Mouse (Mus musculus): ENCODE results near the gene Gm5678. TPM values are rescaled to one million over a fixed set of nuclear protein-coding genes. Genes with fewer than 3 reads are reported as not detected.
A peak's percentile ranks its signal among the peaks of the same experiment; 100 is the strongest.

The Gm5678 gene
- polyA plus RNA-seq, 1 experiment from 2014 or later: 4.3 TPM

DNA sequence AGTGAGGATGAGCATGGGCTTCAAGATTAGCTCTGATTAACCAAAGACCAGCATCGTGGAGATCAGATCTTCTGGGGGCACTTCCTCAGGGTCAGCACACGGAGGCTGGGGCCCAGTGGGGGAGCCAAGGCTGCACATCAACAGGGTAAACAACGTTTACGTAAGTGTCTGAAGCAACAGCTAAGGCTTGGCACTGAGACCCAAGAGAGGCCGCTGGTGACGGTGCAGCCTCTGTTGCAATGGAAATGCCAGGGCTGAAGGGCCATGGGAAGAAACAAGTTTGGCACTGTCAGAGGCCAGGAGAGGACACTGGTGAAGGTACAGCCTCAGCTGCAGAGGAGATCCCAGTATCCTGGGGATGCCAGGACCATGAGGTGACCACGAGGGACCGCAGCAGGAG, 34.5 kb upstream of the Gm5678 start:
- no peaks in the 10 kb centered on the region for H3K27me3 ChIP-seq
- CTCF ChIA-PET: no interaction called here
- POLR2A ChIA-PET: no interaction called here
- DNase-seq (ENCODE audit: low read depth, low spot score) (no peak), ATAC-seq (no peak)
- no peak for TF ChIP-seq CTCF (IDR thresholded peaks at IDR 0.05)
- in situ Hi-C loops (cut with MboI; ENCODE audit: low pct_unique_long_range_greater_than_20kb): no loop called here

DNA sequence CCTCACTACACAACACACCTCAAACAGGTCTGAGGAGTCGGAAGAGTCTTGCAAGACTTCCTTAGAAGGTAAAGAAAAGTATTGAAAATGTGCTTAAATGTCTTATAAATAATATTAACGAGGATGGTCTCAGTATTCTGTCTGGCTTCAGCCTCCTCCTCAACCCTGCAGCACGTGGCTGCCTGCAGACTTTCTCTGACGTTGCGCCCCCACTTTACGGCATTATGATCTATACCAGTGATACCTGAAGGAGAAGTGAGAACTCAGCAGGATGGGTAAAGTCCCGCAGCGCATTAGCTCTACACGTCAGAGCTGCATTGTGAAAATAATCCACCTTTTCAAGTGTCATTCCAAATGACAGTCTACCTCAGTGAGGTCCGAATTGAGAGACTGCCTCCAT, 33.4 kb upstream of the Gm5678 start:
- in situ Hi-C loops (cut with MboI; ENCODE audit: low pct_unique_long_range_greater_than_20kb): no loop called here
- DNase-seq (ENCODE audit: low read depth, low spot score): no peak
- CTCF ChIA-PET: no interaction called here
- no peak for TF ChIP-seq CTCF (IDR thresholded peaks at IDR 0.05)
- POLR2A ChIA-PET: no interaction called here
- no peak for ATAC-seq
- no peaks in the 10 kb centered on the region for H3K27me3 ChIP-seq

DNA sequence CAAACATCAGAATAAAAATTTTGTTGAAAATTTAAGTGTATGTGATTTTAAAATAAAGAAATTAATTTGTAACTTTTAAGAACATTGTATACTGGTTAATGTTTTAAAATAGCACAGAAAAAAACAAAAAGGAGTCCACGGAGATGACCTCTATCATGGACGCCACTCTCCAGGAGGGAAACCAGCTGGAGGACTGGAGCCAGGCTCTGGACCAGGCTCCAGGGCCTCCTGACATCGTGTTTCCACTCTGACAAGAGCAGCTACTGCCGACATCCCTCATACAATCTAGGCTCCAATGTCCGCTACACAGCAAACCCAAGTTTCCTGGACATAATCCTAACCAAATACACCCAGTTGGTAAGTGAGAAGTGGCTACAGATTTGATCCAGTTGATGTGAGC, 32.1 kb upstream of the Gm5678 start:
- ATAC-seq (no peak), DNase-seq (ENCODE audit: low read depth, low spot score) (no peak)
- H3K27me3 ChIP-seq: no peaks in the 10 kb centered on the region
- no peak for TF ChIP-seq CTCF (IDR thresholded peaks at IDR 0.05)
- in situ Hi-C loops (cut with MboI; ENCODE audit: low pct_unique_long_range_greater_than_20kb): no loop called here
- ChIA-PET CTCF (no interaction called here), POLR2A (interaction anchor here (0.5 kb wide), 1 partner anchor 12 kb away, joined by 3 read pairs; no protein-coding TSS in a partner anchor)

DNA sequence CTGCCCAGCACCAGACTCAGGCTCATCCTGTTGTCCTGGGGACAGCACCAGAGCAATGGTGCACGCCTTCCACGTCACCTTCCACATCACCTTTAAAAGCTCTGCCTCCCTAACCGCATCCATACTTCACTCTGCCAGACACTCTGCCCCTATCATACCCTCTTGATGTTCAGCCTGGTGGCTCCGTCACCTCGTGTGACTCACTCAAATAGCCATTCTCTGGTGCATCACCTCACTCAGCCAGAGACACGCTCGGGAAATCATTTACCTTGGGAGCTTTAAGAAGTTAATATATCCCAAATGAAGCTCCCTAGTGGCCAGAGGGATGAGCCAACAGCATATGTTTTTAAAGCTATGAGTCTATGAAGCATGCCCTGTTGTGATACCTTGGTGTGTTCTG, 31.1 kb upstream of the Gm5678 start:
- DNase-seq (ENCODE audit: low read depth, low spot score) (peak; percentile 89), ATAC-seq (peak; percentile 91)
- no peak for TF ChIP-seq CTCF (IDR thresholded peaks at IDR 0.05)
- in situ Hi-C loops (cut with MboI; ENCODE audit: low pct_unique_long_range_greater_than_20kb): no loop called here
- ChIA-PET POLR2A (interaction anchor here (0.6 kb wide), 1 partner anchor 231 kb away, joined by 4 read pairs; no protein-coding TSS in a partner anchor), CTCF (interaction anchor here (1.2 kb wide), 1 partner anchor 30 kb away, joined by 3 read pairs; no protein-coding TSS in a partner anchor)
- H3K27me3 ChIP-seq: no peaks in the 10 kb centered on the region

DNA sequence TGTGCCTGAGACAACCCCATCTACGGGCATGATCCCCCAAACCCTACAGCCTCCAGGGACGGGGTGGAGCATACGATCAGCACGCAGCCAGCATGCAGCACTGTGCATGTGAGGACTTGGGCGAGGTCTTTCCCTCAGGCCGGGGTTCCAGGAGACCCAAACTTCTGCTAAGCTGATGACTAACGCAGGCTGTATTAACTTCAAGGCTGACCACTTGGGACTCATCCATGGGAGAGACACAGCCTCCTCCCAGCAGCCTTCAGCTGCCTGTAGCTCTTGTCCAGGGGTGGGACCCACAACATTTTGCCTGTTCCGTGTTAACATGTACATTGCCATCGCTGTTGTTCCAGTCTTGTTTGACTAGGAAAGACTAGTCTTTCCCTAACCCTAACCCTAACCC, 30.3 kb upstream of the Gm5678 start:
- ATAC-seq: no peak
- in situ Hi-C loops (cut with MboI; ENCODE audit: low pct_unique_long_range_greater_than_20kb): no loop called here
- CTCF ChIA-PET: interaction anchor here (1.2 kb wide), 1 partner anchor 29 kb away, joined by 3 read pairs; no protein-coding TSS in a partner anchor
- no peak for TF ChIP-seq CTCF (IDR thresholded peaks at IDR 0.05)
- POLR2A ChIA-PET: no interaction called here
- H3K27me3 ChIP-seq: no peaks in the 10 kb centered on the region
- DNase-seq (ENCODE audit: low read depth, low spot score): no peak

DNA sequence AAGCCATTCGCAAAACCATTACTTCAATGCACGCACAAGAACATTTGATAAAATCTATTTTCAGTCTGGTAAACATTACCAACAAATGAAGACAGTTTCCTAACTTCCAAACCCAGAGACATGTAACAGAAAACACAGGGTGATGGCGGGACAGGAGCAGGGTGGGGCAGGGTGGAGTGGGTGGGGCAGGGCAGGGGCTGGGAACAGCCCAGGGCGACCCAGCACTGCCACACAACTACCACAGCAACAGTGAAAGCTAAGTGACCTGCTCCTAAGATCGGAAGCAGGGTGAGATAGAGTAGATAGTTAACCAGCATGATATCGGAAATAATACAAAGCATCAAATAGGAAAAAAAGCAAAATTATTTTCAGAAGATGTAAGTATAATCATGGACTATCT, 28.4 kb upstream of the Gm5678 start:
- DNase-seq (ENCODE audit: low read depth, low spot score): no peak
- no peak for ATAC-seq
- no peaks in the 10 kb centered on the region for H3K27me3 ChIP-seq
- ChIA-PET CTCF (no interaction called here), POLR2A (interaction anchor here (0.6 to 1.0 kb wide), 2 partner anchors 8 to 84 kb away, joined by 3 read pairs; no protein-coding TSS in a partner anchor)
- in situ Hi-C loops (cut with MboI; ENCODE audit: low pct_unique_long_range_greater_than_20kb): no loop called here
- TF ChIP-seq CTCF (IDR thresholded peaks at IDR 0.05): no peak

DNA sequence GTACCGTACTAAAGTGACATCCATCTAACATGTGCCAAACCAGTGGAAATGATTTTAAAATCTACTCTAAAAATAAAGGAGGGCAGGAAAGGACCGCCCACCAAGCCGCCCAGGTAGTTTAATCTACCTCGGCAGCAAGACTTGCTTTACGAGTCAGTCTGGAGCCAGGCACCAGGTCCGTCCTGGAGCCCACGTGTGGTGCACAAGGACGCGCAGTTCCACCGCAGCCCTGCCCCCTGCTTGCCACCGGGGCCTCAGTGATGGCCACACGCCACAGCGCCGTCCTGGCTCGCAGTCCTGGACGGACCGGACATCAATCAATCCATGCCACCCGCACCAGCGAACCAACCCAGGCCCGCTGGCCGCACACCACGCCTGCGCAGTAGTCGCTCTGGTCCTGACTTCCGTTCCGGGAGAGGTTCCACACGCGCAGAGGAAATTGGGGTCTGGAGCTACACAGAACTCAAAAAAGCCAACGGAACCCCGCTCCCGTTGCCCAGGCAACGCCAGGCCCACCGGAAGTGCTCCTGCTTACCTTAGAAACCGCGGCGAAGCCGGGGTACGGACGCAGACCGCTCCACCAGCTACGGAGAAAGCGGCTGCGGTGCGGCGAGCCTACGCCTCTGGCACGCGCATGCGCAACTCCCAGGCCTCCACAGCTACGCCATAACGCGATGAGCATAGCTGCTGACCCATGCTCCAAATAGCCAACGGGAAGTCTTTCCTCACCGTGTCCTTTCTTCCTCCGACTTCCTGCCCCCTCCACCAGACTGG, 24.3 kb upstream of the Gm5678 start, which contains the start of gene Setd4:
Gene Setd4, minus strand, starts transcription at position 625 of the 774 bp plus-strand sequence.
- ATAC-seq: peak; percentile 73
- in situ Hi-C loops (cut with MboI; ENCODE audit: low pct_unique_long_range_greater_than_20kb): no loop called here
- H3K27me3 ChIP-seq: no peaks in the 10 kb centered on the region
- ChIA-PET CTCF (interaction anchor here (1.0 kb wide), 1 partner anchor 13 kb away, joined by 3 read pairs; no protein-coding TSS in a partner anchor), POLR2A (no interaction called here)
- DNase-seq (ENCODE audit: low read depth, low spot score): peak; percentile 76
- no peak for TF ChIP-seq CTCF (IDR thresholded peaks at IDR 0.05)

DNA sequence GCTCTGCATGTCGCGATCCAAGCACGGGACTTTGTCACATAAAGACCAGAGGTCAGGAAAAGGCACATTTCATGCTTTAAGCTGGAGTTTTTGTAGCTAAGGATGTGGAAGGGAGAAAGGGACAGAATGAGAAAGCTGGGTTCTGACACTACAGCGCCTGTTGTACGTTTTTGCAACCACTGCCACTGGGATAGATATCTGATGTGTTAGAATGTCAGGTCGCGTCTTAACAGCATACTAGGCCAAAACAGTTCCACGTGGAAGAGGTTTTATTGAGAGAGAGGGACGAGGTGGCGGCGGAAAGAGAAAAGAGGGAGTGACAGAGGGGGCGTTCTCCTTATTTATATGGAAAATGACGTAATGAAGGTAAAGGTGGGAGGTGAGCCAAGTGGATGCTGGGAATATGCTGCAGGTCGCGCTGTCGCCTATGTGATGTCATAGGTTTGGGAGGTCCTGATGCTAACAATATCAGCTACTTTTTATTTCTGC, 23.4 kb upstream of the Gm5678 start:
- H3K27me3 ChIP-seq: no peaks in the 10 kb centered on the region
- ATAC-seq (no peak), DNase-seq (ENCODE audit: low read depth, low spot score) (no peak)
- POLR2A ChIA-PET: no interaction called here
- in situ Hi-C loops (cut with MboI; ENCODE audit: low pct_unique_long_range_greater_than_20kb): no loop called here
- no peak for TF ChIP-seq CTCF (IDR thresholded peaks at IDR 0.05)
- CTCF ChIA-PET: interaction anchor here (1.0 kb wide), 1 partner anchor 12 kb away, joined by 3 read pairs; no protein-coding TSS in a partner anchor

DNA sequence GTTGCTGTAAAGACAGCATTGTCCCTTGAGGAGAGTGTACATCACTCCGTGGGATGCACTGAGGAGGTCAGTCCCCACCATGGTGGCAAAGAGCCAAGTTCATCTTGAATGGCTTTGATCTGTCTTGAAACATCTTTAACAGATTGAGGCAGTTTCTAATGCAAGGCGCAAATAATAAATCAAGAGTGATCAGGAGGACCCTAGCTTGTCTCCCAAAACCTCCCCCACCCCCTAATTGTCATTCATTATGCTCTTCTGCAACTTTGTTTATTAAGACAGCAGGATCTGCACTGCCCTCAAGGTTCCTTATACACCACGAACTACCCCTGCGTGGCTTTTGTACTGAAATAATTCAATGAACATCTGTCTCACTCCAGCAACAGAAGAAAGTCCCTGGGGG, 22.3 kb upstream of the Gm5678 start, which contains the start of gene Cbr1:
Gene Cbr1, plus strand, starts transcription at position 301 of the 400 bp plus-strand sequence.
- in situ Hi-C loops (cut with MboI; ENCODE audit: low pct_unique_long_range_greater_than_20kb): no loop called here
- CTCF ChIA-PET: no interaction called here
- no peaks in the 10 kb centered on the region for H3K27me3 ChIP-seq
- TF ChIP-seq CTCF (IDR thresholded peaks at IDR 0.05): no peak
- POLR2A ChIA-PET: no interaction called here
- no peak for DNase-seq (ENCODE audit: low read depth, low spot score)
- no peak for ATAC-seq

DNA sequence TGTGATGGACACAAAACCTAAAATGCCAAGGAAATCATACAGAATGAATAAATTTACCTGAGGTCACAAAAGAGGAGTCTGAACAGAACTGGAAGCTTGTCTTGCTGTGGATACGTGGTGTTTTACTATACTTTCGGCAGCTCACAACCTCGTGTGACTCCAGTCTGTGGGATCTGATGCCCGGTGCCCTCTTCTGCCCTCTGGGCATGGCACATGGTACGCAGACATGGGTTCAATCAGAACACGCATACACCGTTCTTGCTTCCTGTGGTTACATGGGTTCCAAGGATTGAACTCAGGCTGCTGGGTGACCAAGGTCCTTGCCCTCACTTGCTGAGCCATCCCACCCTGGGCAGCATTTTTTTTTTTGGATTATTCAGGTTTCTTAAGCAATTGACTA, 21.8 kb upstream of the Gm5678 start:
- no peak for ATAC-seq
- in situ Hi-C loops (cut with MboI; ENCODE audit: low pct_unique_long_range_greater_than_20kb): no loop called here
- no peak for DNase-seq (ENCODE audit: low read depth, low spot score)
- ChIA-PET POLR2A (no interaction called here), CTCF (no interaction called here)
- no peaks in the 10 kb centered on the region for H3K27me3 ChIP-seq
- TF ChIP-seq CTCF (IDR thresholded peaks at IDR 0.05): no peak

DNA sequence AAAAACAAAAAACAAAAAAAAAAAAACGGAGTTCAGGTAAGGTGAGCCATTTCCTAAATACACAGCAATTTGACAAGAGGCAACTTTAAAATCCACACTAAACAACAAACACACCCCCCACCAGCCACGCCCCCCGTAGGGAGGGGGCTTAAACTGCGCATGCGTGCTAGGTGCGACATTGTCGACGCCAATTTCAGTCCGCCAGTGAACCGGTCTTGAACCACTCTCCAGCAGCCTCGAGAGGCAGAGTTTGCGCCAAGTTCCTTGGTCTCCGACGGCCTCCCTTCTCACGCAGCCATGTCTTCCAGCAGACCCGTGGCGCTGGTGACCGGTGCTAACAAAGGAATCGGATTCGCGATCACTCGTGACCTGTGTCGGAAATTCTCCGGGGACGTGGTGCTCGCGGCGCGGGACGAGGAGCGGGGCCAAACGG, 20.2 kb upstream of the Gm5678 start:
- H3K27me3 ChIP-seq: no peaks in the 10 kb centered on the region
- DNase-seq (ENCODE audit: low read depth, low spot score) (peak; percentile 48), ATAC-seq (no peak)
- ChIA-PET CTCF (no interaction called here), POLR2A (interaction anchor here (0.7 to 1.0 kb wide), 2 partner anchors 8 to 12 kb away, joined by 3 read pairs; no protein-coding TSS in a partner anchor)
- no peak for TF ChIP-seq CTCF (IDR thresholded peaks at IDR 0.05)
- in situ Hi-C loops (cut with MboI; ENCODE audit: low pct_unique_long_range_greater_than_20kb): no loop called here

Measured in Patski (cell line).